Mouse (Mus musculus) limb, embryonic 10.5 days (tissue): ENCODE data around the gene Nrg3. TPM values are rescaled to one million over a fixed set of nuclear protein-coding genes. Genes with fewer than 3 reads are reported as not detected.

Experiments
- DNase-seq: peaks from one replicate; pipeline ENCODE4 v3.0.0-alpha.2; 2017; ENCODE audit warnings: low spot score
- H3K27ac ChIP-seq: fragments of 300-500 bp; sonication (generic); 2 replicates; pipeline ENCODE4 v1.5.1; 2016; ENCODE audit warnings: mild to moderate bottlenecking
- H3K27me3 ChIP-seq: fragments of 300-500 bp; sonication (generic); 2 replicates; pipeline ENCODE4 v1.6.1; 2016; ENCODE audit warnings: low read depth, mild to moderate bottlenecking; ENCODE audit not compliant: poor library complexity, severe bottlenecking
- H3K36me3 ChIP-seq: fragments of 300-500 bp; sonication (generic); 2 replicates; pipeline ENCODE4 v1.6.1; 2016; ENCODE audit warnings: mild to moderate bottlenecking, moderate library complexity
- H3K4me1 ChIP-seq: fragments of 300-500 bp; sonication (generic); 2 replicates; pipeline ENCODE4 v1.6.1; 2016
- H3K4me3 ChIP-seq: fragments of 300-500 bp; sonication (generic); 2 replicates; pipeline ENCODE4 v1.5.1; 2016; ENCODE audit warnings: mild to moderate bottlenecking, moderate library complexity
- H3K9me3 ChIP-seq: fragments of 300-500 bp; sonication (generic); replicated peaks from 2 replicates; pipeline ENCODE4 v1.6.1; 2016; ENCODE audit warnings: mild to moderate bottlenecking
- WGBS: fragments of 180-500 bp; shearing (Covaris S2); methylation state at CpG from one replicate; pipeline ENCODE4 v1.1.7; 2016; 5-methylcytosine and 5-hydroxymethylcytosine counted together
- polyA plus RNA-seq: library from polyadenylated mRNA; unstranded; fragments of >200 nt; fragmentation: Nextera tagmentation; extraction: Ambion mirVana; gene quantifications from 2 replicates; pipeline ENCODE4 v1.2.1, GENCODE M21; 2016

The Nrg3 gene
- polyA plus RNA-seq, 1 experiment from 2014 or later, result not detected

DNA sequence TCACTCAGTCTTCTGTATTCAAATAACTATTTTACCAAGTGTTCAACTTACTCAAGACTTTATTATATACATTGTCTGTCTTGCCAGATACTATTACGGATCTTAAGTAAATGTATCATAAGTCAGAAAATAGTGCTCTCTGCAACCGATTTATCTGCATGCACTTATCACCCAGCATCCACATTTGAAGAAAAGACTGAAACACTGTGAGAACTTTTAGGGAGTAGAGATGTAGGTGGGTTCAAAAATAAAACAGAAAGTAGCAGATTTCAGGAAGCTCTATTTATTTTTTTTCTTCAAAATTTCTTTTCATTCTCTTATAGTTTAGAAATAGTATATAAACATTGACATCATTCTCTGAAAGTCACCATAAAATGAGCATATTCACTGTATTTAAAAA is 449.8 kb downstream of the Nrg3 start:
- no peak overlapping the region for H3K4me3 ChIP-seq
- DNase-seq, result no peak
- WGBS, result 93% methylated on average over 2 of the region's 2 CpGs
- no peak overlapping the region for H3K27ac ChIP-seq
- no peaks in the 10 kb centered on the region for H3K27me3 ChIP-seq
- H3K9me3 ChIP-seq, result no peaks in the 10 kb centered on the region
- no peaks in the 10 kb centered on the region for H3K4me1 ChIP-seq
- H3K36me3 ChIP-seq, result no peaks in the 10 kb centered on the region

DNA sequence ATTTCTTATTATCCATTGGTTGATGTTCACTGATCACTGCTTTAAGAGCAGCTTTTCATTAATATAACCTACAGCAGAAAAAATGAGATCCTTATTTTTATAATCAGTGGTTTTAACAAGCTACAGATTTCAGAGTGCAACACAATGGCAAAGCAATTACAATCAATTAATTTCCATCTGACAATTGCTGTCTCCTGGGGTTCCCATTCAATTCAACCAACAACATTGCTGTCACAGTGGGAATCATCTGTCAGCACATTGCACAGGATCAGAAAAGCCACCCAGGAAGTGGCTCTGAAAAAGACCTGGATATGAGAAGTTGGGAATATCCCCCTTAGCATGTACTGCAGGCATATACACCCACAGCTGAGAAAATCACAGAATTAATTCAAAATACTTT is 458.8 kb downstream of the Nrg3 start:
- Histone ChIP-seq H3K36me3 (no peaks in the 10 kb centered on the region), H3K9me3 (no peaks in the 10 kb centered on the region), H3K4me3 (no peak overlapping the region), H3K27ac (no peak overlapping the region), H3K27me3 (no peaks in the 10 kb centered on the region), H3K4me1 (no peaks in the 10 kb centered on the region)
- DNase-seq, result no peak

DNA sequence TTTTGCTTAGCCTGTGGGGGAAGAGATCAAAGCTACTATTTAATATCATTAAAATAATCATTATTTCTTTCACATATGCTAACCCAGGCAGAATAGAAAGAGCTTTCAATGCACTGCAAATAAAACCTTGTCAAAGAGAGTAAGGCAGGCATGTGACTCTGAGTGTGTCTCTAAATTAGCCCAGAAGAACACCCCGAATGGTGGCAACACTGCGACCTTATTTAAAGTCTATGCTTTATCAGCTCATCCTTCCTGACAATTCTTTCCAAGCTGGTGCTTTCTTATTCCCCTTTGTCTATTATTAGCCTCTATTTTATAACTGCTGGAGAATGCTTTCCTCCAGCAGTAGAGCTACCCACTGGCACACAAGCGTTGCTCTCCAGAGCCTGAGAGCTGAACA is 475.0 kb downstream of the Nrg3 start:
- 79% methylated on average over 3 of the region's 3 CpGs for WGBS
- H3K4me1 ChIP-seq, result no peaks in the 10 kb centered on the region
- no peak overlapping the region for H3K4me3 ChIP-seq
- H3K27ac ChIP-seq, result no peak overlapping the region
- H3K9me3 ChIP-seq, result no peaks in the 10 kb centered on the region
- no peaks in the 10 kb centered on the region for H3K36me3 ChIP-seq
- no peaks in the 10 kb centered on the region for H3K27me3 ChIP-seq
- no peak for DNase-seq

DNA sequence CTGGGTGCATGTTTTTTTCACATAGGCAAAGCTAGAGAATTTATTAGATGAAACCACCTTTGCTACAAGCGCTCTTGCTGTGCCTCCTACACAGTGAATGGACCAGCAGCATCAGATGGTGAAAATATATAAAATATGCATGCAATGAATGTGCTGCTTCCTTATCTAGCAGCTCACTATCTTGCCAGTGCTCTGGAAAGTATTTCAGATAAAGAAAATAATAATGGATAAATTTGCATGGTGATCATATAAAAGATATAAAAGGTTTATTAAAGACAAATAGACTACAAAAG is 480.4 kb downstream of the Nrg3 start:
- Histone ChIP-seq H3K36me3 (no peaks in the 10 kb centered on the region), H3K9me3 (no peaks in the 10 kb centered on the region), H3K27ac (no peak overlapping the region), H3K4me3 (no peak overlapping the region), H3K27me3 (no peaks in the 10 kb centered on the region), H3K4me1 (no peaks in the 10 kb centered on the region)
- DNase-seq, result no peak
- WGBS, result 94% methylated on average over 1 of the region's 1 CpGs

DNA sequence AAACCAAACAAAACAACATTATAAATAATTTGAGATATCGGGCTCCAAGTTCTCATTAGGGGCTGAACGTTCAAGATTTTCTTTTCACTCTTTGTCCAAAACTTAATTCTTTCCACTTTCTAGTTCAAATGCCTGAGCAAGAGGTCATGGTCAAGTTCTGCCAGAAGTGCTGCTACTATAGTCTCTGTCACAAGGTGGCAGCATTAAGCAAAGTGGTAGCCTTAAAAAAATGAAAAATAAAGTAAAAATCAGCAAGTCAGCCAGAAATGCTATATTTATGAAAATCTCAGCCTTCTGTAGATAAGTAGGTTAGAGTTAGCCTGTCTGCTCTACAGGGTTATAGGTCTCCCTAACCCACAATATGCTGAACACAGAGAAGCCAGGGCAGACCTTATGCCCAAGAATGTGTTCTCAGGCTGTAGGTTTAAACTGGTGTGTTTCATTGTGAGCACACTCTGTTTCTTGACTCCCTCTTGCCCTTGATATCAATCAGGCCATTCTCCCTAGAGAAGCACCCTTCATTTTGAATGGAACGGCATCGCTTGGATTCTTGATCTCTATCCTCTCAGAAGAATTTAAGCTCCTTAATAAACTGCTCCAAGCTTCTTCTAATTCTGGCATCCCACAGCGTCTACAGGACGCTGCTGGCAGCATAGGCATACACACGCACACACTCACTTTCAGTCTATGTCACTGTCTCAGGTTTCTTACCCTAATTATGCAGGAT is 480.9 kb downstream of the Nrg3 start:
- Histone ChIP-seq H3K4me3 (no peak overlapping the region), H3K27me3 (no peaks in the 10 kb centered on the region), H3K36me3 (no peaks in the 10 kb centered on the region), H3K27ac (no peak overlapping the region), H3K9me3 (no peaks in the 10 kb centered on the region), H3K4me1 (no peaks in the 10 kb centered on the region)
- 84% methylated on average over 7 of the region's 7 CpGs for WGBS
- no peak for DNase-seq

DNA sequence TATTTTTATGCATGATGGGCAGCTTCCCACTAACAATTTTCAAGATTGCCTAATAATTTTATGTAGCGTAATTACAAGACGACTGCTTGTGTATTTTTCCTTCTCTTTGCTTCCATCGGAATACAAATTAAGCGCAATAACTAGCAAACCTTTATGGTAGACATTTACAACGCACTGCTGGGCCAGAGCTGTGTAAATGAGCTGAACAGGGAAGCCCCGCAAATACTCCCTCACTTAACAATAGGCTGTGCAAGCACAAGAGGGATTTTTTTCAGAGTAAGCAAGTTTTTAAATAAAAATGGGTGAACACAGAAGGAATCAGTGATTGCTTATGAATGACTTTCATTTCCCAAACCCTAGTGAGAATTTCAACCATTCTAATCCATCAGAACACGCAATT is 513.5 kb downstream of the Nrg3 start:
- no peak for DNase-seq
- Histone ChIP-seq H3K36me3 (no peaks in the 10 kb centered on the region), H3K27me3 (no peaks in the 10 kb centered on the region), H3K9me3 (no peaks in the 10 kb centered on the region), H3K27ac (no peak overlapping the region), H3K4me3 (no peak overlapping the region), H3K4me1 (no peaks in the 10 kb centered on the region)
- 93% methylated on average over 7 of the region's 7 CpGs for WGBS

DNA sequence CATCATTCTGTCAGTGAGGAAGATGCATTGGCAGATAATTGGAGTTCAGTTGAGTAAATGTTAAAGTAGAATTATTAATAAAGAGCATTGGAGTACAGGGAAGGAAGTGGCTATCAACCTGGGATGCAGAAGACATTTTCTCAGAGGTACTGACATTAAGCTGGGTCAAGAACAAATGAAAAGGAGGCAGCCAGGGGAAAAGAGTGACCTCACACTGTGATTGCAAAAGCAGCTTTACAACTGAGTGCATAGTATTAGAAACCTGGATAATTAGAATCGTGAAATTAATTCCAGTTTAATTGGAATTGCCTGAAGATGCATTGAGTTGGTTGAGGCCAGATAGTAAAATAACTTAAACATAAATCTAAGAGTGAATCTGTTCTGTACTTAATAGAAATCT is 535.4 kb downstream of the Nrg3 start:
- no peaks in the 10 kb centered on the region for H3K9me3 ChIP-seq
- H3K36me3 ChIP-seq, result no peaks in the 10 kb centered on the region
- WGBS, result 79% methylated on average over 1 of the region's 1 CpGs
- H3K27me3 ChIP-seq, result no peaks in the 10 kb centered on the region
- no peaks in the 10 kb centered on the region for H3K4me1 ChIP-seq
- DNase-seq, result no peak
- H3K27ac ChIP-seq, result no peak overlapping the region
- H3K4me3 ChIP-seq, result no peak overlapping the region

DNA sequence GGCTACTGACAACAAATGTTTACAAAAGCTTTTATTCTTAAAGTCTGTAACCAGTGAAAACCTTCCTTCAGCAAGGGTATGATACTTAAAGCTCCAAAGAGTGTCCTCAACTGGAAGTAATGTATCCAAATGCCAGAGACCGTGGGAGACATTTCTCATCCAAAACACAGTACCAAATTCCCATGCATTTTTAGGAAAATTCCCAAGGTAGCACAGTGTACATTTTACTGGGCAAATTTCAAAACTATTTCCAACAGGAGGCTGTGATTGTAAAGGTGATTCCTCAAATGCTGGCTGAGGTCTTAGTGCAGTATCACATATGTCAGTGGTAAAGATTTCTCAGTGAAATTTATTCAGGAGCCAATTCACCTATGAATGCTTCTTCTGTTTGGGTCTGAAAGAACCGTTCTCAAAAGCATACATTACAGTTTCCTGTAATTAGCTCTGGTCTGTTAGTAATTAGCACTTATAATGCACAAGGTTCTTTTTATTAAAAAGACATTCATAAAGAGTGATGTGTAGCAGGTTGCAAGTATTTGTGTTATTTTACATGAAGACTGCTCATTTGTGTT is 536.3 kb downstream of the Nrg3 start:
- H3K27me3 ChIP-seq, result no peaks in the 10 kb centered on the region
- H3K4me3 ChIP-seq, result no peak overlapping the region
- no peak for DNase-seq
- no peak overlapping the region for H3K27ac ChIP-seq
- WGBS, result 71% methylated on average over 2 of the region's 2 CpGs
- H3K36me3 ChIP-seq, result no peaks in the 10 kb centered on the region
- no peaks in the 10 kb centered on the region for H3K4me1 ChIP-seq
- H3K9me3 ChIP-seq, result no peaks in the 10 kb centered on the region

DNA sequence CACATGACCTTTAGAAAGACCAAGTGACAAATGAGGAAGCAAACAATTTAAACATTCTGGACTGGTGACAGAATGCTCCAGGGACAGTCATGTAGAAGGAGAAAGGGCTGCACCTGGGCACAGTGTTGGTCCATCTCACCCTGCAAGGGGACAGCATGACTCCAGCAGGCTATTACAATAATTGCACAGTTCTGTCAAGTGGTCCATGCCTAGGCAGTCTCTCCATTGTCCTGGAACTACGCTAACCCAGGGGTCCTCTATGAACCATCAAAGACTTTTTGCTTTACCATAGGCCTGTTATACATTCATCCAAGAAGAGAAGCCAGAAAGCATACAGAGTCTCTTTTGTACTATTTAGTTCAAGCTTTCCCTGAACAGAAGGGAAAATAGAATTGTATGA is 549.2 kb downstream of the Nrg3 start:
- DNase-seq, result no peak
- H3K27ac ChIP-seq, result no peak overlapping the region
- H3K9me3 ChIP-seq, result no peaks in the 10 kb centered on the region
- no peaks in the 10 kb centered on the region for H3K4me1 ChIP-seq
- no peaks in the 10 kb centered on the region for H3K27me3 ChIP-seq
- H3K36me3 ChIP-seq, result no peaks in the 10 kb centered on the region
- no peak overlapping the region for H3K4me3 ChIP-seq
- 78% methylated on average over 1 of the region's 1 CpGs for WGBS

DNA sequence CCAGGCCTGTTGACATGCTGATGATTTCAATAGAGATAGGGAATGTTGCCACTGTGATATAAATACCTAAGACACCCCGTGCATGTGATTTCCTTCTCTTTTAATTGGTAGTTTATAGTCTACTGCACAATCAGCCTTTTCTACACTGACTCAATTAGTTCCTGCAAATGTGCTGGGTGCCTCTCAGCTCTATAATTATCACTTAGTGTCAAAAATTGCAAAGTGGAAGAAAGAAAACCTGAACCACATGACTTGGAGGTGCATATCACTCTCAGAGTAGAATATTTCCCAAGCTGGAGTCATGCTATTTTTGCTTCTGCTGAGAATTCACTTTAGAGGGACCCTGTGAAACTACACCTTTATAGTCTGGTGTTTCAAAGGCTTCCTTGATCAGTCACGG is 552.1 kb downstream of the Nrg3 start:
- no peaks in the 10 kb centered on the region for H3K36me3 ChIP-seq
- no peaks in the 10 kb centered on the region for H3K9me3 ChIP-seq
- no peak overlapping the region for H3K4me3 ChIP-seq
- no peaks in the 10 kb centered on the region for H3K27me3 ChIP-seq
- WGBS, result 91% methylated on average over 2 of the region's 2 CpGs
- no peak overlapping the region for H3K27ac ChIP-seq
- no peaks in the 10 kb centered on the region for H3K4me1 ChIP-seq
- no peak for DNase-seq

DNA sequence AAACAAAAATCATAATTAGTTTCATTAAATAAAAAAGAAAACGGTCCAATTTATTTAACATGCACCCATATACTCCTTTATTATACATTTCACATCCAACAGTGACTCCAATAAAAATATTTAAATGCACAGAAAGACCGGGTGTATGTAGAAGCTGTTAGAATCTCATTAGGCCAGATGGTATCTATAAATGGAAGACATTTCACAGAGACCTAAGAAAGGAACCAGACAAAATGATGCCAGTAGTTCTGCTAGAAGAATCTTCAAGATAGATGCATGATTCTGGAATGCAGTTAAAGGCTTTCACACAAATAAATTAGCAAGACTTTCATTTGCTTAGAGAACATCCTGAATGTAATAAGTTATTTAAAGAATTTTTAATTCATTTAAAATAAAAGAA is 602.3 kb downstream of the Nrg3 start:
- Histone ChIP-seq H3K27ac (no peak overlapping the region), H3K9me3 (no peaks in the 10 kb centered on the region), H3K27me3 (no peaks in the 10 kb centered on the region), H3K4me1 (no peaks in the 10 kb centered on the region), H3K4me3 (no peak overlapping the region), H3K36me3 (no peaks in the 10 kb centered on the region)
- DNase-seq, result no peak
- WGBS, result 66% methylated on average over 2 of the region's 2 CpGs

DNA sequence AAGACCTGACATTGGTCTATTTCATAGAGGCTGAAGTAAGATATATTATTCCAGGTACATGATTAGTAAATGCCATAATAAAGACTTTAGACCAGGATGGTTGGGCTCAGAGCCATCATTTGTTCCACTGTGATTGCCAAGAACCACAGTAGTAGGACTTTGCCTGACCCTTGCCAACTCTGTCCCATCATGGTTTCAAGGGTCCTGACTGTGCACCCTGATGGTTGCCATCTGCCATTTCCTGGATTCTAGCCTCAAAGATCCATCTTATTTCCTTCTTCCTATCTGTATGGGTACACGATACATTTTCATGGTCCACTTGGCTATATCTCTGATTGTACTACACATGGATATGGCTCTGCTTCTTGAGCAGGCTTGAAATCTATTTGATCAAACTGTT is 625.3 kb downstream of the Nrg3 start:
- Histone ChIP-seq H3K36me3 (no peaks in the 10 kb centered on the region), H3K4me1 (no peaks in the 10 kb centered on the region), H3K4me3 (no peak overlapping the region), H3K9me3 (no peaks in the 10 kb centered on the region), H3K27me3 (no peaks in the 10 kb centered on the region), H3K27ac (no peak overlapping the region)
- 86% methylated on average over 1 of the region's 1 CpGs for WGBS
- DNase-seq, result no peak

DNA sequence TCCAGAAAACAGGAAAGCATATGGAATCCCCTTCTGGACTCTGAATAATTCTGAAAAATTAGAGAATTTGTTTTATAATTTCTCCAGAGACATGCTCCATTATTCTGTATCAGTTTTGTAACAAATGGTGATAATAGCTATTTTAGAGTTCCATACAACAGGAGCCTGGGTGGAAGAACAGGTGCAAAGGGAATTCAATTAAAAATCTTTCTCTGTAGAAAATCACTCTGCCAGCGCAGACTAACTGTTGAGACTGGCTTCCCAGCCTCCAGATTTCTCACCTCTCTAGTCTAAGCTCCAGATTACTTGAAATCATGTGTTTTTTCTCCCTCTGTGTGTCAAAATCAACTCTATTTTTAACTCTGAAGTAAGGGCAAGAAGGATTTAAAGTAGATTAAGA is 625.8 kb downstream of the Nrg3 start:
- Histone ChIP-seq H3K9me3 (no peaks in the 10 kb centered on the region), H3K36me3 (no peaks in the 10 kb centered on the region), H3K4me1 (no peaks in the 10 kb centered on the region), H3K4me3 (no peak overlapping the region), H3K27me3 (no peaks in the 10 kb centered on the region), H3K27ac (no peak overlapping the region)
- WGBS, result 89% methylated on average over 1 of the region's 1 CpGs
- DNase-seq, result no peak

DNA sequence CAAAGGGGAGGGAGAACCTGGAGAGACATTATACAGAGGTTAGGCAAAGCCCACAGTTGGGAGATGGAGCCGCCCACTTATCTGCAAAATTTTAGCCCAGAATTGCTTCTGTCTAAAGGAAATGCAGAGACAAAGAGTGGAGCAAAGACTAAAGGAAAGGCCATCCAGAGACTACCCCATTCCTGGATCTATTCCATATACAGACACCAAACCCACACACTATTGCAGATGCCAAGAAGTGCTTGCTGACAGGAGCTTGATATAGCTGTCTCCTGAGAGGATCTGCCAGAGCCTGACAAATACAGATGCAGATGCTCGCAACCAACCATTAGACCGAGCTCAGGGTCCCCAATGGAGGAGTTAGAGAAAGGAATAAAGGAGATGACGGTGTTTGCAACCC is 637.9 kb downstream of the Nrg3 start:
- 89% methylated on average over 4 of the region's 4 CpGs for WGBS
- no peaks in the 10 kb centered on the region for H3K27me3 ChIP-seq
- no peaks in the 10 kb centered on the region for H3K4me1 ChIP-seq
- no peaks in the 10 kb centered on the region for H3K36me3 ChIP-seq
- no peak overlapping the region for H3K4me3 ChIP-seq
- H3K9me3 ChIP-seq, result no peaks in the 10 kb centered on the region
- H3K27ac ChIP-seq, result no peak overlapping the region
- DNase-seq, result no peak
